Mouse (Mus musculus) neutrophil, adult 5-6 weeks (primary cell): Measurements from ENCODE around the gene Akap6. TPM values are rescaled to one million over a fixed set of nuclear protein-coding genes. Genes with fewer than 3 reads are reported as not detected.

Source experiments
- ATAC-seq: fragments of 151-379, 151-347 bp; 2 replicates; pipeline ENCODE4 v1.8.0; 2017; ENCODE audit warnings: mild to moderate bottlenecking, moderate TSS enrichment; ENCODE audit not compliant: insufficient number of reproducible peaks, poor library complexity, low FRiP score, severe bottlenecking; ENCODE audit errors: extremely low read depth
- total RNA-seq: library from RNA; stranded (forward); fragments of 200-1000 nt; gene quantifications from 2 replicates; pipeline ENCODE4 v1.2.3, GENCODE M21; 2017

Gene Akap6
- total RNA-seq, 1 experiment from 2014 or later, result under 0.01 TPM

DNA sequence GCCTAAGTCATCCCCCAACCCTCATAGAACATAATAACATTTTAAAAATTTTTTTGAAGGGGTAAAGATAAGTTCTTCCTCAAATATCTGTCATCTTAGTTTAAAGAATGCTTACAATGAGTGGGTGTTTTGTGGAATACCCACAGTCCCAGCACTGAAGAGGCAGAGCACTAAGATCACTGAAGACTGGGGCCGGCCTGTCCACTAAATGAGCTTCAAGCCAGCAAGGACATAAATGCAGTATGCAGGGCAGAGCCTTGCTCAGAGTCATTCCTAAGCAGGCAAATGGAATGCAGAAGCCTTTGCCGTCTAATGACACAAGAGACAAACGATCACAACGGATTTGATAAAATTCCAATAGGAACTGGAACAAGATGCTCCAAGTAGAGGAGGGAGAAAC is 242.8 kb downstream of the Akap6 start:
- ATAC-seq, result no peak

GRCm38 (mm10) chr12:52944274-52944673 is 245.1 kb downstream of the Akap6 start:
- ATAC-seq, result no peak

- no peak for ATAC-seq
These were observed 245.8 kb downstream of the Akap6 start for GRCm38 (mm10) chr12:52944949-52945348.

DNA sequence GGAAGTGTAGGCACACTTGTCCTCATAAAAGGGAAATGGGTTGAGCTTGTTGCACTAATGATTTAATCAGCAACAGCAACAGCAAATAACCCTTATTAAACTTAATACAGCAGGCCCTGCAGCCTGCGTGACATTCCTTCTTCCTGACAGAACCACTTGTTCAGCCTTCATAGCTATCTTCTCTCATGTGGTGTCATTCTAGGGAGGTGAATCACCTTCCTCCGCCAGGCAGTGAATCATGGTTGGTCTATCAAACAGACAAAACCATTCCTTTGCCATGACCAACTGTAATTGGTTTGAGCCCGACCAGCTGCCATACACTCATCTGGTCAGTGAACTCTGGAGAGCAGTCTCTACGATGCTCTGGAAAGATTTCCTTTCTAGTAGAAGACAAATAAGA is 251.5 kb downstream of the Akap6 start:
- ATAC-seq, result no peak

DNA sequence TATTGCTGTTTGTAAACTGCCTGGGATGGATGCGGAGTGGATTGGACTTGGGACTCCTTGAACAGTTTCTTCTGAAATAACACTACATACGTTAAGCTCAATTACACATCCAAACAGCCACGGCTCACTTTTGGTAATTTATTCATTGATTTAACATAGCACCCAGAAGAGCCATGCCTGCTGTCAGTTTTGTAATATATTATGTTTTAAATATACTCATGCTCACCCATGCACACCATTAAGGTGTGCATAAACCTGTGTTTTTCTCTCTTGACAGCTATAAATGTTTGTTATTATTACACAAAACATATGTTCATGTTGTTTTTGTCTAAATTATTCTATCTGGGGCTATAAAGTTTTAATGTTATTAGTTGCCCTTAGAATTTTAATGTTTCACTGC is 258.4 kb downstream of the Akap6 start:
- no peak for ATAC-seq

DNA sequence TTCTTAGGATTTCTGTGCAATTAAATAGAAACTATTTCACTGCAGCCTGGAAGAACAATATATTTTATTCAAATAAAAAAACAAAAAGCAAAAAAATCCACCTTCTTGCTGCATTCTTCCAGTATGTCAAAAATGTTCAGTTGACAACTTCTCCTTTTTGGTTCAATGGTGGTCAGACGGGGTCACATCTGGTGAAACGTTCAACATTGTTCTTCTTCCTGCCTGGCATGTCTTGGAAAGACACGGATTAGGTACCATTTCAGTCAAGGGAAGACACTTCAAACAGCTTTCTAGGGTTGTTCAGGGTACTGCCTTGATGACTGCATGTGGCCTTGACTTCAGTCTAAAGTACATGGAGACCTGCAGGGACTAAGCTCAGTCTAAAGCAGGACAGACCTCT is 258.8 kb downstream of the Akap6 start:
- no peak for ATAC-seq

GRCm38 (mm10) chr12:52991745-52992144 is 292.6 kb downstream of the Akap6 start:
- ATAC-seq, result no peak

DNA sequence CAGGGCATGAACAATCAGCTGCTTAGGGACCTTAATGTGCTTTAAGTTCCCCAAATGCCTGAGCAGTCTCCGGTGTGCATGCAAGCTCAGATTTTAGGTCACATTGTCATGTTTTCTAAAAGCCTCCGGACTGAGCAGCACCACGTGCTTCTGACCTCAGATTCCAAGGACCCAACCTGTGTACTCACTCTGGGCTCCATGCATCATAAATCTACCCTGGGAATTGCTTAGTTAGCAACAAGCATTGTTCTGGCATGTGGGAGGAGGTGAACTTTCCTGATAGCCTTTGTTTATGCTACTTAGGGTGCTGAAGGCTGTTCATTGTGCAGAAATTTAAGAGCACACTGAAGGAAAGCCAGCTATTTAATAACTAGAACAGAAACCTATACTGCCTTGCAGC is 313.2 kb downstream of the Akap6 start:
- ATAC-seq, result no peak

DNA sequence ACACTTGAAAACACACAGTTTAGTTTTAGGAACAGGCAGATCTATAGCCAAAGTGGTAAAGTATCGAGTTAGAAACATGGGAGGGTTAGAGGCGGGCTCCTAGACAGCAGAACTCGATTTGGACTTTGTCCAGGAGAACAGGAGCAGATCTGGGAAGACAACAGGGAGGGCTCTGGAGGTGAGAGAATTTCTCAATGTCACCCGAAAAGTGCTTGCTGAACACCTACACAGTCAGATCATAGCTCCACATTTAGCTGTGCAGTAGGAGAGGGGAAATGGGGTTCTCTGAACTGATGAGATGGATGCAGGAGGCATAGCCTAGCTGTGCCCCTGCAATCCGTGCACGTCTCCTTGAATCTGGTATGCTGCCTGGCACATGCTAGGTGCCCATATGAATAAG is 315.4 kb downstream of the Akap6 start:
- ATAC-seq, result no peak

- no peak for ATAC-seq
These were observed 325.5 kb downstream of the Akap6 start for GRCm38 (mm10) chr12:53024575-53025246.

- no peak for ATAC-seq
These were observed 328.1 kb downstream of the Akap6 start for GRCm38 (mm10) chr12:53027308-53027707.

- ATAC-seq, result no peak
These were observed 329.7 kb downstream of the Akap6 start for GRCm38 (mm10) chr12:53028926-53029325.

DNA sequence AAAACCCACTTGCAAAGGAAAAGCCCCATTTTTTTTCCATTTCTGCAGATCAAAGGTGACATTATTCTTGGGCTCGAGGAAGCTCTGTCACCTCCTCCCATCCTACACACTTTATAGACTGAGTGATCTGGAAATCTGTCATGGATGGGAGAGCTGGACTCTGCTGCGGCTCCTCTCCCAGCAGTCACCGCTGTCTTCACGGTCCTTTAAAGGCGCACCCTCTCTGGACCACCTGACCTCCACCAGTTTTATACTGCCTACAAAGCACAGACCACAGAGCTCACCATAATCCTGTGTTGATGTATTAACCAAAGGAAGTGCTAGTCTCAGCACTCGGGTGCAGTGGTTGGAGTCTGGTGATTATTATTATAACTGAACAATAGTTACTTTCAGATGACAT is 330.7 kb downstream of the Akap6 start:
- no peak for ATAC-seq

GRCm38 (mm10) chr12:53032762-53033161 is 333.6 kb downstream of the Akap6 start:
- no peak for ATAC-seq

DNA sequence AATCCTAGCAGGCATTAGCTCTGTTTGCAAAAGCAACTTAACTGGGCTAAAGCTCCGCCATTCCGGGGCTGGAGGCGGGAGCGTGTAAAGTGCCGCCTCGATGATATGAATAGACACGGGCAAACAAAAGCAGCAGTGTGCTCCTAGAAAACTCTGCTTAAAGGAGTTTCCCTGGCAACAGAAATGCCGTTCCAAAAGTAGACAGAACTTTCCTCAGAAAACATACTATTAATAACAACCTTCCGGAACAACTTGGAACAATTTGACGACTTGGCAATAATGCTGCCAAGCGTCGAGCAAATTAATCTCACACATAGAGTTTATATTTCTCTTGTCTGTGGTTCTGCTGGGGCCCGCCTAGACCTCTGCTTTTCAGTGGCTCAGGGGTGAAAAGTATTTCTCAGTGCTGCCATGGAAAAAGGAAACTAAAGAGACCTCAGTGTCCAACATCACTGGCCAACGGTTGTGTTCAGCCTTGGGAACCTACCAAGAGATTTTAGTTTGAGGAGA is 334.3 kb downstream of the Akap6 start:
- ATAC-seq, result no peak

GRCm38 (mm10) chr12:53040634-53041033 is 341.5 kb downstream of the Akap6 start:
- ATAC-seq, result no peak

- ATAC-seq, result no peak
These were observed 343.6 kb downstream of the Akap6 start for GRCm38 (mm10) chr12:53042739-53043138.

DNA sequence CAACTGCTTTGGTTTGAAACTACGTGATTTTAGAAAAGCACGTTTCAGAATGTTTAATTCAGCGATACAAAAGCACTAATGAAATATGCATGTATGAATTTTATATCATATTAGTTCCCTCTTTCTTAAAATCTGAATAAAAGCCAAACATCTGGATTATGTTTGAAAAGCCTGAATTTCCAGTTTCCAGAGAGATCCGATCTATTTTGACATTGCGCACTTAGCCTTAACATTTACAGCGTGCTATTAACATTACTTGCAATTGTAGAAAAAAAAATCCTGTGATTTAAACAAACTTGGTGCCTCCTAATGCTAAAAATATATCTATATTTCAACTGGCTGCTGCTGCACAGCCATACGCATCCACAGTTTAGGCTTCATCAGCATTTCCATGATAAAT is 358.4 kb downstream of the Akap6 start:
- ATAC-seq, result no peak

DNA sequence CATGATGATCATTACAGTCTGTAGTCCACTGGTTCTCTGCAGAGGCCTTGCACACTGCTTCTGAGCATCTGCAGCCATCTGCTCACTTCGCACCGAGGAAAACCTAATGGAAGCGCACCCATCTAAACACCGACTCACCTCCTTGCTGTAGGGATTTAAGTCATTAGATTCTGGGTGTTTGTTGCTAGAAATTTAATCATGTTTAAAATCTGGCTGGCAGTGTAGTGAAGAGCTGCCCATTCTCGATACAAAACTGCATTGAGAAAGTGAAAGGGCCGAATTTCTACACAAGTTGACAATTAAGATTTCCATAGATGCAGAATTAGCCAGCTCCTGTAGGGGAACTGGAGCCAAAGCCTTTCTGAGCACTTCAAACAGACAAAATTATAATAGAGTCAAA is 361.7 kb downstream of the Akap6 start:
- no peak for ATAC-seq

DNA sequence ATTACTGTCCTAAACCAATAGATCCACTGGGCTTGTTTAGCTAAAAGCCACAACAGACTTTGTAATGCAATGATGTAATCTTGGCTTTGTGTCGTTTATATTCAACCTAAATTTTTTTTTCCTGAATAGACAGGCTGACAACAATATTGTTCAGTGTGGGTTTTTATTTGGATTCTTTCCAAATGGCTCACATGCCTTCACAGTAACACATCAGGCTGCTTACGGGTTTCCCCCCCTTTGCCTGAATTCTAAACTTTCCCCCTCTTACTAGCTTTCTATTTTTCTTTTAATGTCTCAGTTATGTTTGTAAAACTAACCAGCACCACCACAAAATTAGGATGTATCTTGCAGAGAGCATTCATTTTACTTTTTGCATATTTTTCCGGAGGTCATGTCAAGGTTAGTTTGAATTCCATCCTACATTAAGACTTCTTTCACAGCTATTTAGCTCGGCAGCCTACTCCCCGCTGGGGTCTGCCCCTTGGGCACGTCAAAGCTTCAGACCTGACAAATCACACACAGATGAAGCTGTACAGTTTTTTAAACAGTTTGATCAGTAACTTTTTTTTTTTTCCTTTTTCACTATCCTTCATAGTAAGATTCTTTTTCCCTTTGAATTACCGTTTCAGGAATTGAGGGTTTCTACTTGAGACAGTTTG is 362.4 kb downstream of the Akap6 start:
- ATAC-seq, result no peak

- no peak for ATAC-seq
These were observed 363.8 kb downstream of the Akap6 start for GRCm38 (mm10) chr12:53063003-53063402.
